Mouse (Mus musculus) ES-E14 (cell line): ENCODE measurements around the gene Slc46a1. TPM values are rescaled to one million over a fixed set of nuclear protein-coding genes. Genes with fewer than 3 reads are reported as not detected.

Experiments used
- DNase-seq: peaks from one replicate; pipeline ENCODE4 v3.0.0-alpha.2; 2013; ENCODE audit warnings: low read depth, low spot score
- H3K27ac ChIP-seq: 2 replicates; pipeline ENCODE4 v1.5.1; 2012; ENCODE audit warnings: low read depth, mild to moderate bottlenecking, low read length, moderate library complexity, mixed read lengths; ENCODE audit not compliant: poor library complexity, insufficient read depth, severe bottlenecking
- H3K36me3 ChIP-seq: 2 replicates; pipeline ENCODE4 v1.6.1; 2012; ENCODE audit warnings: mild to moderate bottlenecking, low read length, moderate library complexity, mixed read lengths; ENCODE audit not compliant: control insufficient read depth, poor library complexity, insufficient read depth, severe bottlenecking
- H3K4me1 ChIP-seq, 2 experiments: fragments of 150-350 bp in 1 of 2; sonication (generic) in 1 of 2; 2 replicates each; pipeline ENCODE4 v1.6.1; 2012; ENCODE audit warnings: low read length in 2 of 2, mild to moderate bottlenecking in 1 of 2, mixed read lengths in 1 of 2; ENCODE audit not compliant: control insufficient read depth in 2 of 2, insufficient read depth in 2 of 2, poor library complexity in 1 of 2
- H3K4me3 ChIP-seq, 2 experiments: fragments of 150-350 bp in 1 of 2; sonication (generic) in 1 of 2; 2 replicates each; pipeline ENCODE4 v1.5.1; 2012; ENCODE audit warnings: low read length in 2 of 2, low read depth in 1 of 2, mild to moderate bottlenecking in 1 of 2, mixed read lengths in 1 of 2; ENCODE audit not compliant: insufficient read depth in 1 of 2, poor library complexity in 1 of 2, severe bottlenecking in 1 of 2
- H3K9ac ChIP-seq: 2 replicates; pipeline ENCODE4 v1.6.1; 2012; ENCODE audit warnings: low read depth, mild to moderate bottlenecking, low read length, mixed read lengths; ENCODE audit not compliant: poor library complexity, insufficient read depth, severe bottlenecking
- H3K9me3 ChIP-seq: fragments of 150-350 bp; sonication (generic); 2 replicates; pipeline ENCODE4 v1.6.1; 2012; ENCODE audit warnings: low read depth, mild to moderate bottlenecking, low read length; ENCODE audit not compliant: control insufficient read depth, insufficient read depth
- CHD2 ChIP-seq: IDR thresholded peaks from 2 replicates; pipeline ENCODE4 v1.6.1; 2014; ENCODE audit warnings: mild to moderate bottlenecking, low read depth, low read length, inconsistent platforms
- HCFC1 ChIP-seq: IDR thresholded peaks from 2 replicates; pipeline ENCODE4 v1.6.1; 2012; ENCODE audit warnings: low read length, inconsistent platforms, borderline replicate concordance; ENCODE audit not compliant: insufficient read depth
- MAFK ChIP-seq: IDR thresholded peaks from 2 replicates; pipeline ENCODE4 v1.6.1; 2014; ENCODE audit warnings: mild to moderate bottlenecking, low read depth, low read length, inconsistent platforms; ENCODE audit not compliant: insufficient read depth
- ZC3H11A ChIP-seq: IDR thresholded peaks from 2 replicates; pipeline ENCODE4 v1.6.1; 2012; ENCODE audit warnings: low read depth, mild to moderate bottlenecking, inconsistent platforms, low read length, borderline replicate concordance
- ZNF384 ChIP-seq: IDR thresholded peaks from 2 replicates; pipeline ENCODE4 v1.6.1; 2012; ENCODE audit warnings: low read depth, low read length, inconsistent platforms
- in situ Hi-C, 2 experiments: fragments of 600-800 bp; cut with MboI; formaldehyde crosslinking; loops; one replicate each; pipeline ENCODE4 v1.15.1; 2025; ENCODE audit warnings: low sequenced_read_pairs in 2 of 2, inconsistent platforms in 1 of 2; ENCODE audit not compliant: unreplicated experiment in 2 of 2
- total RNA-seq: library from RNA; depleted of rRNA; stranded (reverse); fragments of 300-350 nt; gene quantifications from 2 replicates; pipeline ENCODE4 v1.2.3, GENCODE M21; 2012

Gene Slc46a1
- total RNA-seq, 1 experiment: 21.4 TPM

DNA sequence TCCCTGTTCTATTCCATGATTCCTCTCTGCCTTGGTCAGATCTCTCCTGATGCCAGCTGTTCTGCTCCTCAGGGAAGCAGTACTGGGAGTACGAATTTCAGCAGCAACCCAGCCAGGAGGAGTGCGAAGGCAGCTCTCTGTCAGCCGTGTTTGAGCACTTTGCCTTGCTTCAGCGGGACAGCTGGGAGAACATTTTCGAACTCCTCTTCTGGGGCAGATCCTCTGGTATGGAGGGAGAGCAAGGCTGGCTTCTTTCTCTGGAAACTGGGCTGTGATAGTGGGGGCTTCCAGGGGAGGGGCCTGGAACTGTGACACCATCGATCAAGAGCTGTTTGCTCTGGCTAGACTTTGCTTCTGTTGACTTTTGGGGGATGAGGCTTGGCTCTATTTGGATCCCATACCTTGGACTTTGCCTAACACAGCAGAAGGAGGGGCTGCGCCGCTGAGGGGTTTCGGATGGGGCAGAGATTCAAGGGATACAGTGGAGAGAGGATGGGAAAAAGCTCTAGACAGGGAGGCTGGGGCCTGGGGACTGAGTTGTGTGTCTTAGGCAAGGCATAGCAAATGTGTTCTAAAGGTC, 35.2 kb downstream of the Slc46a1 start:
- no peak for DNase-seq
- H3K4me1 ChIP-seq: peaks cover 0 to 2% of the 10 kb centered on the region in 2 experiments; a peak in 1 of 4 replicates
- H3K27ac ChIP-seq: no peak overlapping the region
- in situ Hi-C loops: no loop called here
- no peak overlapping the region for H3K4me3 ChIP-seq
- H3K36me3 ChIP-seq: peaks cover 3% of the 10 kb centered on the region; the same call in 1 of the 2 replicates
- H3K9ac ChIP-seq: no peak overlapping the region
- TF ChIP-seq ZNF384: no peak
- no peak for TF ChIP-seq ZC3H11A
- TF ChIP-seq HCFC1: no peak
- TF ChIP-seq MAFK: no peak
- no peak for TF ChIP-seq CHD2
- no peaks in the 10 kb centered on the region for H3K9me3 ChIP-seq

DNA sequence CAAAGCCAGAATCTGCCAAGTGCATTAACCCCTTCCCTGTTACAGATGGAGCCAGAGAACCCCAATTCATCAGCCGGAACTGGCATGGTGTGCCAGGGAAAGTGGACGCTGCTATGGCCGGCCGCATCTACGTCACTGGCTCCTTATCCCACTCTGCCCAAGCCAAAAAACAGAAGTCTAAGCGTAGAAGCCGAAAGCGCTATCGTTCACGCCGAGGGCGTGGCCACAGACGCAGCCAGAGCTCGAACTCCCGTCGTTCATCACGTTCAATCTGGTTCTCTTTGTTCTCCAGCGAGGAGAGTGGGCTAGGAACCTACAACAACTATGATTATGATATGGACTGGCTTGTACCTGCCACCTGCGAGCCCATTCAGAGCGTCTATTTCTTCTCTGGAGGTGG, 36.0 kb downstream of the Slc46a1 start:
- Histone ChIP-seq H3K36me3 (peaks cover 4% of the 10 kb centered on the region), H3K4me1 (peaks cover 0 to 2% of the 10 kb centered on the region in 2 experiments; a peak in 1 of 4 replicates), H3K9me3 (no peaks in the 10 kb centered on the region), H3K4me3 (no peak overlapping the region), H3K9ac (no peak overlapping the region), H3K27ac (no peak overlapping the region)
- no peak for TF ChIP-seq HCFC1
- no peak for TF ChIP-seq MAFK
- TF ChIP-seq ZC3H11A: no peak
- no peak for TF ChIP-seq CHD2
- no peak for TF ChIP-seq ZNF384
- in situ Hi-C loops: no loop called here
- no peak for DNase-seq

DNA sequence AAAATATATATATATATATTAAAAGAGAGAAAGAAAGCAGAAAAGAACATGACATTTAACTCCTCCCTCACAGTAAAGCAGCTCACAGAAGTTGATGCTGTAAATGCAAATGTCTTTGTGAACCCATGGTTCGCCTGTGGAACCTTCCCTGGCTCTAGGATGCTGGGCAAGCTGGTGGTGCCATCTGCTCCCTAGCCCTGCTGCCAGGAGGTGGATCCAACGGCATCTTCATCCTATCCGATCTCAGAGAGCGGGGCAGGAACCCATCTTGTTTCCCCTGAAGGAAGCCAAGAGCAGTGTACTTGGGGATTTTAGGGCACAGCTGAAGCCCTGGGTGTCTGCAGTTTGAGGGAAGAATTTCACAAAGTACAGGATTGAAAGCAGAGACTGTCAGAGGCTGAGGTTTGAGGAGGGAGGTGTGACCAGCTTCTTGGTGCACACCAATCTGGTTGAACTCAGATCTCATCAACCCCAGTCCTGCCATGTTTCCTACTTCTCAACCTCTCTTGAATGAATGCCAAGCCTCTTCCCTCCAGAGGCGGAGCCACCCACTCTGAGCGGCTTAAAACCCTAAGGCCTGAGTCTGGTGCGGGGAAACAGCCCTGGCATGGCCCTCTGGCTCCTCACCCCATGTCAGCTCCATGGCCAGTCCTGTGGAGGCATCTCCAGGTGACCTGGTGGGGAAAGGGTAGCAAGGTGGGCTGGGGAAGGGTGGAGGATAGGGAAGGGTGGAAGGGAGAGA, 37.6 kb downstream of the Slc46a1 start, which contains the start of gene Sebox:
Sebox (plus strand) TSS at position 539 of the 742 bp plus-strand sequence.
- no peaks in the 10 kb centered on the region for H3K9me3 ChIP-seq
- no peak within 1 kb of the TSS for H3K4me3 ChIP-seq
- H3K9ac ChIP-seq: no peak within 1 kb of the TSS
- H3K27ac ChIP-seq: no peak within 1 kb of the TSS
- in situ Hi-C loops: no loop called here
- no peaks in the 10 kb centered on the region for H3K4me1 ChIP-seq
- peaks cover 13% of the 10 kb centered on the region for H3K36me3 ChIP-seq
- TF ChIP-seq ZC3H11A: no peak
- TF ChIP-seq ZNF384: no peak
- TF ChIP-seq CHD2: no peak
- TF ChIP-seq MAFK: no peak
- no peak for TF ChIP-seq HCFC1
- no peak for DNase-seq

DNA sequence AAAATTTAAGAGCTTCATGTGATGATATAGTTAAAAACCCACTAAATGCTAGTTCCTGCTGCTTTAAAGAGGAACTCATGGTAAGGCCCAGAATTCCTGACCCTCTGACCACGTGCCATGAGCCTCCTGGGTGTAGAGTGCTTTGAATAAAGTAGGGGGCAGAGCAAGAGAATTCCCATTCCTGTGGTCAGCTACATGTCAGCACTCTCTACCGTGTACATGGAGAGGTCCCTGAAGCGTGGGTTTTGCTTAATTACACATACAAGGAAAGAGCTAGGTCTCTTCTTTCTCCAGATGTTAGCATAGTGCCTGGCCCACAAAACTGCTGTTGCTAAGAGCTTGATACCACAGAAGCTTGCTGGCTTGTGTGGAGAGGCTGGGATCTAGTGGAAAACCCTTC, 39.9 kb downstream of the Slc46a1 start:
- TF ChIP-seq MAFK (no peak), ZC3H11A (no peak), CHD2 (no peak), ZNF384 (no peak), HCFC1 (no peak)
- Histone ChIP-seq H3K36me3 (peaks cover 28% of the 10 kb centered on the region), H3K4me3 (no peak overlapping the region), H3K9me3 (no peaks in the 10 kb centered on the region), H3K9ac (no peak overlapping the region), H3K27ac (no peak overlapping the region), H3K4me1 (no peaks in the 10 kb centered on the region)
- DNase-seq: no peak
- in situ Hi-C loops: no loop called here

DNA sequence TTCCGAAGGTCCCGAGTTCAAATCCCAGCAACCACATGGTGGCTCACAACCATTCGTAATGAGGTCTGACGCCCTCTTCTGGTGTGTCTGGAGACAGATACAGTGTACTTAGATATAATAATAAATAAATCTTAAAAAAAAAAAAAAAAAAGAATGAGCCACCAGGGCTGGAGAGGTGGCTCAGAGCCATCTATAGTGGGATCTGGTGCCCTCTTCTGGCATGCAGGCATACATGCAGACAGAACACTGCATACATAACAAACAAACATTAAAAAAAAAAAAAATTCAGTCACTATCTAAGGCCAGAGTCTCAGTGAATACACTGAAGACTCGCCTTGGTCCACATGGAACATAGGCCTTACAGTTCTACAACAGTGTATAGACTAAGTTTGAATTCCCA, 43.7 kb downstream of the Slc46a1 start:
- in situ Hi-C loops: no loop called here
- DNase-seq: no peak
- Histone ChIP-seq H3K4me3 (no peak overlapping the region), H3K9ac (no peak overlapping the region), H3K4me1 (peaks cover 0 to 6% of the 10 kb centered on the region in 2 experiments; a peak in 2 of 4 replicates), H3K9me3 (no peaks in the 10 kb centered on the region), H3K27ac (no peak overlapping the region), H3K36me3 (peaks cover 28% of the 10 kb centered on the region)
- TF ChIP-seq MAFK (no peak), ZNF384 (peak; percentile 92), CHD2 (no peak), ZC3H11A (no peak)
